Mouse (Mus musculus) adrenal gland, adult 2 months (tissue): ENCODE results near the gene Sik2. TPM values are rescaled to one million over a fixed set of nuclear protein-coding genes. Genes with fewer than 3 reads are reported as not detected.

Experiments used
- DNase-seq: peaks from one replicate; pipeline ENCODE4 v3.0.0; 2021
- long read RNA-seq: library from polyadenylated mRNA; stranded (forward); transcript quantifications from one replicate; pipeline ENCODE4 v2.0.0, GENCODE M21; 2021
- polyA plus RNA-seq: library from polyadenylated mRNA; depleted of rRNA; stranded (reverse); fragments of >200 nt; gene quantifications from 2 replicates; pipeline ENCODE4 v1.2.3, GENCODE M21; 2012; rRNA removed
- total RNA-seq, 2 experiments: library from RNA; stranded (reverse); gene quantifications; 2 replicates each; pipeline ENCODE4 v1.2.3; 2021

Sik2 gene
- total RNA-seq (100 to 1,000 TPM; 107 to 108 TPM), polyA plus RNA-seq (81.4 and 146 TPM in 2 replicates)
- long read RNA-seq, full-length matches to known transcripts, result 5 of 14 reads
- long read RNA-seq, partial matches to known transcripts, result 4 of 14 reads
- long read RNA-seq, other reads (novel, unspliced or antisense), result 5 of 14 reads

DNA sequence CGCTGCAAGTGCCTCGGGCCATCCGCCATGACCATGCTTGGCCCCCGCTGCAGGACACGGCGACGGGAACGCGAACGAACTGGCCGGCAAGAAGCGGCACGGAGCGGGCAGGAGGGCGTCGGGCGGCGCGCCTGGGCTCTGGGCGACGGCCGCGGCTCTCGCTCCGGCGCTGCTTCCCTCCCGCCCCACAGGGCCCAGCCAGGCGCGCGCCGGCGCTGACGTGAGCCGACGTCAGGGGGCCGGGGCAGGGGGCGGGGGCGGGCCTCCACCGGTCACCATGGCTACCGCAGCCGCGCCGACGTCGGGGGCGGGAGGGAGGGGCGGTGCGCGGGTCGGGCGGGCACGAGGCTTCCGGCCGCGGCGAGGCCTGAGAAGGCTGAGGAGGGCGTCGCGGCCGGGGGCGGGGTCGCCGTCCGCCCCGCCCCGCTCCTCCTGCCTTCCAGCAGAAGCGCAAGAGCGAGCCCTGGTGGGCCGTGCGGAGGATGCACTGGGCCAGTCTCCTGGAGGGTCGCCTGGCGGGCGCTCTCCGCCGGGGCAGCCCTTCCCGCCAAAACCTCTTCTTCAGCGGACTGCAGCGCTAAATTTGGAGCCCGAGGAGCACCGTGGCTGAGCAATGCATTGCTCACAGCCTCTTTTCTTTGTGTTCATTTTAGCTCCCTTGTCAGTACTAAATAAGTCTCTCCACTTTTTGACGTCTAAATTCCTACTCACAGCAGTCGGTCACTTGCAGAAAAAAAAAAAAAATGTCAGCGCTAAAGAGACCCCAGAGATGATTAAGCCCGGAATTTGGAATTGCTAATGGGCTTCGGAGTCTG, at the start of gene Sik2:
Sik2 (minus strand) TSS at position 233 of the 815 bp plus-strand sequence.
- DNase-seq, result peak; percentile 96

DNA sequence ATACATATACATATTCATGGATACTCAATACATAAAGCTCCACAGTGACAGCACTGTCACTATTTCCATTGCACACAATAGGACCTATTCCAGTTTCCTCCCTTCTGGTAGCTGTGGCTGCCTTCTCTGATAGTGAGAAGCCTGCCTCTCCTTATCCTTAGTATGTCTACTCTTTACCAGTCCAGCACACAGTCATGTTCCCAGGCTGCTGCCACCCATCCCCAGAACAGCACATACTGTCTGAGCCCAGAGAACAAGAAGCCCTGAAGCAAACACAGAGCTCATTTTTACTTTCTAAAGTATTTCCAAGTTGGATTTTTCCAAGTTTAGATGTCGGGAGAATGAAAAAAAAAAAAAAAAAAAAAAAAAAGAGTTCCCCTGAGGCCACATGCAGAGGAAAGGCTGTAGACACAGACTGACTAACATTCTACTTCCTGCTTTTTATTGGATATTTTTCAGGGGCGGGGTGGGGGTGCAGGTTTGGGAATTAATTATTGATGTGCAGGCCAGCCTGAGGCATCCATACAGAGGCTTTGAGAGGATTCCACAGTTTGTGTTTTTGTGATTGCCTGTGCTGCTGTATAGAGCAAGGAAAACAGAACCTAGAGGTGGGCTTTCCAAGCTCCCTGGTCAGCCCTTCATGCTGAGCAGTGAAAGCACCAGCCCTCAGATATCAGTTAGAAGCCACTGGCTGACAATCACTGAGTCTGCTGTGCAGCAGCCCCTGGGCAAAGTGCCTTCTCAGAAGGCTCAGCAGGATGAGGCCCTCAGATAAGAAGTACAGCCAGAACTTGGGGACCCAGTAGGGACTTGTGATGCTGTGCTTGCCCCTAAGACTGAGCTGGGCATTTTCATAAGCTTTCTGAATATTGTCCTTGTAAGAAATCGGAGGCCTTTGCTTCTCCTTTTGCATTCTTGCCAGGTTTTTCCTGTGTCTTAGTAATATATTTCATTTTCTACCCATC, 47.8 kb upstream of the Sik2 start:
- no peak for DNase-seq

DNA sequence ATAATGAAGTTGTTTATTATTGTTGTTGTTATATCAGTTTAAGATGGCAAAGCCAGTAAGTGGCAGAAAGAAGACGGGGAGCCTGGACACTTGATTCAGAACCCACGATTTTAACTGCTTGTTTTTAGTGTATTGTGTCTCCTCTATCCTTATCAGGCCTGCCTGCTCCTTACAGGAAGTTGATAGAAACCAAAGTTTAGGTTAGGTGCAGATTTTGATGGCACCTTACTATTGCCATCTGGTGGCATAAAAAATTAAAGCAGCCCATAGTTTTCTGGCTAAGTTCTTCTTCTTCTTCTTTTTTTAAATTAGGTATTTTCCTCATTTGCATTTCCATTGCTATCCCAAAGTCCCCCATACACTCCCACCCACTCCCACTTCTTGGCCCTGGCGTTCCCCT, 43.3 kb upstream of the Sik2 start:
- no peak for DNase-seq

DNA sequence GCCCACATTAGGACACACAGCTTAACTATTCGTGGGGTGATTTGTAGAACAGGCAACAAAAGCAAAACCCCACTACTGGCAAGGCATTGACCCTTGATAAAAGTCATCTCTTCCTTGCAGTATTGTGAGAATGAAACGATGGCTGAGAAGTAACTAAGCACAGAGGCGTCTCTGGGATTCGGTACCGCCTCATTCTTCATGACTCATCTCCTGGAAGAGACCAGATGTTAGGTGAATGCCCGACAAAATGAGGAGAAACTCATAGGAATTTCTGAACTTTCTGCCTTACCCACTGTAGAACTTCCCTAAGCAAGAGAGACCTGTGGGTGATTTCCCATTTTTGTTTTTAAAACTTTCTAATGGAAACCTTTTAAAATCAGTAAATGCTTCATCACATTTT, 33.3 kb upstream of the Sik2 start:
- DNase-seq, result no peak

DNA sequence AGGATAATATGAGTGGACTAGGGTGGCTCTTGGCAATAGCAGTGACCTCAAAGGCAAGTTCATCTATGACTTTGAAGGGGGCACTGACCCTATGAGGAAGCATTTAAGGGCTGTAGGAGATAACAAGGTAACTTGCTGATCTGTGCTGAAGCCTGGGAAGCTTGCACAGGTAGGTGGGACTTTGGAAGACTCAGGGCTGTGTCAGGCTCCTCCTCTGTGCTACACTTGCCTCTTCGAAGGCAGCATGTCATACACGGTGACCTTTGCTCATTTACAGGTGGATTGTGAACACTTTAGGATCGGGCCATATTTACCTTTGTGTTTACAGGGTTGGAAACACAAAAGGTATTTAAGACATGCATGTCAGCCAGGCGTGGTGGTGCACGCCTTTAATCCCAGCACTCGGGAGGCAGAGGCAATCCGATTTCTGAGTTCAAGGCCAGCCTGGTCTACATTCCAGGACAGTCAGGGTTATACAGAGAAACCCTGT, 32.7 kb upstream of the Sik2 start:
- DNase-seq, result no peak

DNA sequence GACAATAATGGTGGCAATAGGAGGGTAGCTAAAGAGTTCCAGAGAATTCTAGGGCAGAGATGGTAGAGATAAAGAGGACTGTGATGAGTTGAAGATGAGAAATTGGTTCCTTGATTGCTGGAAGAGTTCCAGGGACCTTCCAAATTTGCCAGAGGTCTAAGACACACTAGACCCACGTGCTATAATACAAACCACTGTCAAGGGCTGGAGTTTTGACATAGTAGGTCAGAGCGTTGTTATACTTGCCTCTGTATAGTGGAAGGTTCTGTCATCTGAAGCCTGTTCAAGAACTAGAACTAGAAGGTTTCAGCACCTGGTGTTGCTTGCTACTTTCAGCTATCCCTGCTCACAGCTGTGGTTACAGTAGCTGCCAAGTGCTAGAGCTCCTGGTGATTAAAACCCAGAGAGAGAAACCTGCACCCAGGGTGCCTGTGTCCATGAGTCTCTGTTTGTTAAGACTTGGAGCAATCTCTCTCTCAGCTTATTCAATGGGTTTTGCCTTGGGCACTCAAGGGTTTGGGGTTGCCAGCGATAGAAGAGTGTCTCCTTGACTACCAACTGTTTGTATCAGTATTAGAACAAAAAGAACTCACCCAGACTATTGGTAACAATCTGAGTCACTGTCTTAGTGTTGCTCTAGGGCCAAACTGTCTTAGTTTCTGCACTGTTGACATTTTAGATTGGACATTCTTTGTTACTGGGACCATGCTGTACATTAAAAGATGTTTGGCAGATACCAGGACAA, 24.1 kb upstream of the Sik2 start:
- DNase-seq, result no peak

DNA sequence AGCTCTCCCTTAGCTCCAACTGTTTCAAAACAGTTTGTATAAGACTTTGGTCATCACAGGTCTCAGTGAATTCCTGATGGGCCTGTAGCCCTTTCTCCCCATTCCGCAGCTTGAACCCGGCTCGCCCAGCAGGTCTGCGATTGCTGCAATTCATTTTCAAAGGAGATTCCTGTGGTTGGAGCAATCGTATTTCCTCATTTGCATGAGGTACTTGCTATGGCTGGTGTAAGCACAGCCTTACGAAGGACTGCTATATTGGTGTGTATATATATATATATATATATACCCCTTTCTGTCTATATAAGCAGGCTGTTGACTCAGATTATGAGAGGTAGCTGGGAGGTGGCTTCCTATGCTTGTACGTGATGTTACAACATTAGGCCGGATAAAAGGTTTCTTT, 23.4 kb upstream of the Sik2 start:
- no peak for DNase-seq

DNA sequence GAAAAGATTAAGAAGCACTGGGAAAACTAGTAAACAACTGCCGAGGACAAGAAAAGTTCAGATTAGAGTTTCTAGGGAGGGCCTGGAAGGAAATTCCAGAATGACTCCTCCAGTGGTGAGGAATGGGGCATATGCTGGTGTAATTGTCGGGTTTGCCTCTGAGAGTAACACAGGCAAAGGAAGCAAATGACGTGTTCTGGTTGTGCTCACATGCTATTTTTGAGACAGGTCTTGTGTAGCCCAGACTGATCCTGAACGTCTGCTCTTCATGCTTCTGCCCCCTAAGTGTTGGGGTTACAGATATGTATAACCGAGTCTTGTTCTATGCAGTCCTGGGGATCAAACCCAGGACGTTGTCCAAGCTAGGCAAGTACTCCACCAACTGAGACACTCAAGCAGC, 22.7 kb upstream of the Sik2 start:
- no peak for DNase-seq

DNA sequence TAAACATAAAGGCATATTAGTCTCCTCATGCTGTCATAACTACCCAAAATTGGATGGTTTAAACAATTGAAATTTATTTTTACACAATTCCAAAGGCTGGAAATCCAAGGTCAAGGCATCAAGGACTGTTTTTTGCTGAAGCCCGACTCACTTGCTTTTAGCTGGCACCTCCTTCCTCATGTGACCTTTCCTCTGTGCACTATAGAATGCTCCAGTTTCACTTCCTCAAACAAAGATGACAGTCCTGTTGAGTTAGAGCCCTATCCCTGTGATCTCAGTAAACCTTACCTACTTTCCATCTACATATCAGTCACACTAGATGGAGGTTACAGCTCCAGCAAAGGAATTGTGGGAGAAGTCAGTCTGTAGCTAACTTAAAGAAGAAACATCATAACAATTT, 21.3 kb upstream of the Sik2 start:
- DNase-seq, result no peak

DNA sequence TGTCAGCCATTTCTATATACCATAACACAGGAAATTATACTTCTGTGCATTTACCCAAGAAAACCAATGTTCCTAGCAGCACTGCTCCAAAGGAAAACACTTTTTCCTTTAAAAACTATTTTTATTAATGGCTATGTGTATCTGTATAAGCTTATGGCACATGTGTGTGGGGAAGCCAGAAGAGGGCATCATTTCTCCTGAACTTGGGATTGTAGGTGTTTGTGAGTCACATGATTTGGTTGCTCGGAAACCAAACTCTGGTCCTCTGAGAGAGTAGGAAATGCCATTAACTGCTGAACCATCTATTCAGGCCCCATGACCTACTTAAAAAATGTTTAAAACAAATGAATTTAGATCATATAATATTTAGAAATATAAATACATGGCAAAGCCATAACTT, 18.1 kb upstream of the Sik2 start:
- DNase-seq, result no peak

DNA sequence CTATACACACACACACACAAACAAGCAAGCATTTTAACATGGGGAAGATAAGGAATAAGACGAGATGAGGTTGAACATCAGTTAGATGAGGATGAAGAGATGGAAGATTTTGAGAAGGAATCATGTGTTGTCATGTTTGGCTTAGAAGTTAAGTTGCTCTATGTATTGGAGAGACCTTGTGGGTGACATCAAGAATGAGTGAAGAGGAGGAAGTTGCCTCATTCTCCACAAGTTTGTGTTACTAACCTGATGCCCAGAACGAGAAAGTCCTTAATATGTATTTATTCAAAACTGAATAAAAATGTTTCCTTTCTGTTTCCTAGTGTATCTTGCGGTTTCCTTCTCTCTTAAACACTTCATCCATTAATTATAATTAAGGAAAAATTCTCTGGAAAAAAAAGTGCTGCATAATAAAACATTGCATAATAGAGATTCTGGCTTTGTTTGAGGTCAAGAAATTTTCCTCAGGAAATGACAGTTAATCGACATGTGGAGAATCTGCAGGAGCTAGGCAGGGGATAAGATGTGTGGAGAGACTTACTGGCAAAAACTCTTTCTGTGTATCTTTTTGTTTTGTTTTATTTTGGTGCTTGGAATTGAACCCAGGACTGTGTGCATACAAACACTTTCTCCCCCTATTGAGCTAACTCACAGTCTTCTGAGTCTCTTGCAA, 12.4 kb upstream of the Sik2 start:
- DNase-seq, result no peak

DNA sequence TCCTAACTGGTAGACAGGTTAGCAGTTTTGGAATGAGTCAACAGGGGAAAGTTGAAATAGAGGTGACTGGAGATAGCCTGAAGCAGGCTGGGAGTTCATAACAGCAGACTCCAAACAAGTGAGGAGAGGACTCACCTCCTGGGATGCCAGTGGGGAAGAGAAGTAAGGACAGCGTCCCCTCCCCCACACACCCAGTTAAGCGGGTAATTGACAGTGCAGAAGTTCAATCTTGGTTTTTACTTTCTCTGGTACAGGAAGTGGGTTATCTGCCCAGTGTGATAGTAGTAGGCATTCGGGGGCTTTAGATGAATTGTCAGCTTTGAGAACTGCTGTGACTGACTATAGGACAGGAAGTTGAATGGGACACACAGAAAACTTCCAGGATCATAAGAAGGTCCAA, 11.5 kb upstream of the Sik2 start:
- no peak for DNase-seq

DNA sequence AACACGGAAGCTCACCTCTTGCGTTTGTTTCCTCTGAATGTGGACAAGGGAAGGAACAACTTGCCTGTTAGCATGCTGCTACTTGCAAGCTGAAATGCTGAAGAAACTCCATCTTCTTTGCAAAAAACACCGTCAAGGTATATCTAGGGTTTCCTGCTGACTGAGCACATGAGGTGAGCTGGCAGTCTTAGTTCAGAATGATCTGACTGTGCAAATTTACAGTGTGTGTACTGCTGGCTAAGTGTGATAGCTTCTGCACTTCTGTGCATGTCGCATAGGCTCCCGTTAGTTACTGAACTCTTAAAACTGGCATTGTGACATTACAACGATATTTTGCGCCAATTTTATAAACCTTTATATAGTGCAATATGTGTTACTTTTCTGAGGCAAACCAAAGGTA, 10.8 kb upstream of the Sik2 start:
- no peak for DNase-seq

DNA sequence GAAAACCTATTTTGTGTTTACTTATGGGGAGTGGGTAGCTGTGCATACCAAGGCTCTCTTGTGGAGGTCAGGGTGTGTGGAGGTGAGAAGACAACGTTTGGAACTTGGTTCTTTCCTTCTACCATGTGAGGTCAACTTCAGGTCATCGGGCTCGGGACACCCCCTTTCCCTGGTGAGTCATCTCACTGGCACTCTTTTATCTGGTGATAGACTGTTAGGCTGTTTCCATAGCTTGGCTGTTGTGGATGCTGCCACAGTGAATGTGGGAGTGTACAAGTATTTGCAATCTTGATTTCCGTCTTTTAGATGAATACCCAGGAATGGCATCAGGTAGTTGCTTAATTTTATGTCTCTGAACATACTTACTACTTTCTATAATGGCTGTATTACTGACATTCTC, 6.9 kb upstream of the Sik2 start:
- peak; percentile 42 for DNase-seq

DNA sequence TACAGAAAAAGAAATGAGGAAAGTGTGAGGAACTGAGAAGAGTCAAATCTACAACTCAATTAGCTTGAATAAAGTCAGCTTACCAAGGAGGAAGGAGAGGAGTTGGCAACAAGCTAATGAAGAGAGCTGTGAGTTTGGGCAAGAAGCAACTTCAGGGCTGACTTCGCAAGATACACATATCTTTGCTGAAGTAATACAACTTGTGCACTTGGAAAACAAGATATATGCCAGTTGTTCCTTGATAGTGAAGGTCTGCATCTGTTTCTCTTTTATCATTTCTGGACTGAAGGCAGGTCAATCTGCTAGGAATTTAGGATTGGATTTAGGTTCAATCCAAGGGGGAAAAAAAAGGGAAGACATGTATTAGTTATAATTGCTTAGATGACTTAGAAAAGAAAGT, 4.8 kb upstream of the Sik2 start:
- no peak for DNase-seq

DNA sequence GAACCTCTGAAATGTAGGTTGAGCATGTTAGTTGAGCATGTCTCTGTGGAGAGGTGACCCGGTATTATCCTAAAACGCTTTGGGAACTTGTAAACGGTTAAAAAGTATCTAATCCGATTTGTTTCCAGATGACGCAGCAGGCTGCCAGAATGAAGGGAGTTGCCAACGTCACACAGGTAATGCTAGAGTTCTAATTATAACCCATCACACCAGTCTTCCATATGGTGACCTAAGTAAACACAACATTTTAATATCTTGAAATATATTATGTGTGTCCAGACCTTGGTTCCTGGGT, 730 bp upstream of the Sik2 start:
- DNase-seq, result no peak

DNA sequence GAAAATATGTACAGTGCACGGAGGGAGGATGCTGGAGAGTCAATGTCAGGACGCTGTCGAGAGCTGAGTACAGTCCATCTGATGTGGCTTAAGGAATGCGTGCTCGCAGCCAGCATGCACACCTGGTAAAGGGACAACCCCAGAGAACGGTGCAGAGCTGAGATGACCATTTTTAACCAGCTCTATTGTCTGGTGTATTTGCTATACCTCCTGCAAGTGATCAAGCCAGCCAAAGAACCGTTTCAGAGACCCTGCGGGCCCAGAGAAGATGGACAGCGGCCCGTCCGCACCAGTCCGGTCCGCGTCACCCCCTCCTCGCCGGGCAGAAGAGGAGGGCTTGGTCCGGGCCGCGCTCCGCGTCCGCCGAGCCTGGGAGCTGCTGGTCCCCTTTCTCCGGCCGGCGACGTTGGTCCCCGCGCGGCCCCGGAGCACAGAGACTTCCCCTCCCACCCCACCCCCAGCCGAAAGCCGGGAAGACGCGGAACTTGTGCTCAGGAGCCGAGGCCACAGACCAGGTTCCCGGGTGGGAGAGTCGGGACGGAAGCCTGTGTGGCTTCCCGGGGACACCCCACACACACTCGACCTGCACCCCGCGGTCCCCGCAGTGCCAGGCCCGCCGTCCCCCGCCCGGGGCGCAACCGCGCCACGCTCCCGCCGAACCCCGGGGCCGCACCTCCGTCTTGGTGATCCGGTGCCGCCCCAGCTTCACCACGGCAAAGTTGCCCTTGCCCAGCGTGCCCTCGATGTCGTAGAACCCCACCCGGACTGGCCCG, 619 bp downstream of the Sik2 start:
- no peak for DNase-seq

DNA sequence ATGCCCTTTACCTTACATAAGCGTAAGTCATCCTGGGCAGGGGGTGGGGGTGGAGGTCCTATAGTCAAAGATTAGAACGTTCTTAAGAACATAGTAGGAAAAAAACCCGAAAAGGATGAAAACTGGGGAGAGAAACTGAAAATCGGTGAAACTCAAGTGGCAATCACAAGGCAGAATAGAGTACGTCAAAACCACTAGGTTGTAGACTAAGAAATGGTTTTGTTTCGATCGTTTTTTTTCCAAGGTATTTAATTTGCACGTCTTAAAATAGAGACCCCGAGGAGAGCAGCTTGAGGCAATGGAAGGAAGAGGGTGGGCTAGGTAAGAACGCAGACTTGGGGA, 1.2 kb downstream of the Sik2 start:
- DNase-seq, result no peak

DNA sequence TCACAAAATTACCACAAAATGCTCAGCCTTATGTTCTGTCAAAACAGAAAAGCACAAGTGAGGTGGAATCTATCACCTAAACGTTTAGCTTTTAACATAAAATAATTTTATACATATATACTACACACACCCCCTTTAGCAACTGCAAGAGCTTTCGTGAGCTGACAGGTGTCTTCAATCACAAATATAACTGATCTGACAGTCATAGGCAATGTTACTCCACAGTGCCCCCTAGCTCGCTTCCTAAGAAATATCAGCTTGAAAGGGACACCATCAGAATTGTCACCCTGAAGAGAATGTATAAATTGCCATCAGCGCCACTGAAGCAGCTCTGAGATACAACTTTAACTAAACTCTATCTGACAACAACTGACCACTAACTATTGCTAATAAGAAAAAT, 2.0 kb downstream of the Sik2 start:
- peak; percentile 57 for DNase-seq

DNA sequence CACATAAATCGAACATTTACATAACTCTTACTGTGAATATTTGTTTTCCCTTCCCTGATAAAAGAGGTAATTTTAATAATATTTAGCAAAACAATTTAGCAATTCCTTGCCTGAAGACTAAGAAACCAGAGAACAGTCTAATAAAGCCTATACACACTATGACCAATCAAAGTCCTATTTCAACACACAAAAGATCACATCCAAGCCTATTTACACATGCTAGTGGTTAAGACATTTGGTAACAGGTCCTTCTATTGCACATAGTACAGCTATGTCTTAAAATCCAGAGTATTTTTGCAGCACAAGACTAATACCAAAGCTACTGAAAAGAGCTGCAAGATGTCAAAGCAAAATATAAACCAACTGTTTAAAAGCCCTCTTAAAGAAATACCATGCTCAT, 4.8 kb downstream of the Sik2 start:
- no peak for DNase-seq

DNA sequence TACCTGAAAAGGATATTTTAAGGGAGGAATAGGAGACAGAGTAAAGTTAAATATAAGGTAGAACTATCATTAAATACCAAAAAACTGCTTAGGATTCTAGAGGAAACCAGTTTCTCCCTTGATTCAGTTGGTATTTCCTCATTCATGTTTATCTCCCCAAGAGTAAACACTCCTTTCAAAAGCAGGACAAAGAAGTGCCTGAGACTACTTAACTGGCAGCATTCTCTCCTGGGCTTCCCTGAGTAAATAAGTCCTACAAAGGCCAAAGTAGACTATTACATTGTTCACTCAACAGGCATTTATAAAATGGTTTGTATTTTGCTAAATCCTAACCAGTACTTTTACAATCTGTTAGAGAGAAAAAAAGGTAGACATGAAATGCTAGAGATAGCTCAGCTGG, 22.2 kb downstream of the Sik2 start:
- DNase-seq, result no peak
